Mouse (Mus musculus) lung, adult 18-20 months (tissue): Measurements from ENCODE around the gene Ccdc149.

Source experiments
- DNase-seq, 2 experiments: peaks; one replicate each; pipeline ENCODE4 v3.0.0; 2022; ENCODE audit warnings: mixed read lengths in 2 of 2

Ccdc149 gene

GRCm38 (mm10) chr5:52470991-52471801 lies at the start of gene Ccdc149:
Gene Ccdc149 (minus strand): TSS chr5:52471521.
- DNase-seq, result peak; percentile 88 to 91

GRCm38 (mm10) chr5:52519921-52520320 lies 48.6 kb upstream of the Ccdc149 start:
- no peak for DNase-seq

- DNase-seq, result no peak
Measured at GRCm38 (mm10) chr5:52516072-52516476, 44.8 kb upstream of the Ccdc149 start.

GRCm38 (mm10) chr5:52515246-52516021 lies 44.1 kb upstream of the Ccdc149 start:
- peak; percentile 45 to 57 for DNase-seq

- DNase-seq, result no peak
Measured at GRCm38 (mm10) chr5:52511089-52511488, 39.8 kb upstream of the Ccdc149 start.

- DNase-seq, result no peak
Measured at GRCm38 (mm10) chr5:52509416-52509815, 38.1 kb upstream of the Ccdc149 start.

GRCm38 (mm10) chr5:52504666-52505065 lies 33.3 kb upstream of the Ccdc149 start:
- no peak for DNase-seq

GRCm38 (mm10) chr5:52504148-52504547 lies 32.8 kb upstream of the Ccdc149 start:
- no peak for DNase-seq

- no peak for DNase-seq
Measured at GRCm38 (mm10) chr5:52495671-52496070, 24.4 kb upstream of the Ccdc149 start.

GRCm38 (mm10) chr5:52491496-52491895 lies 20.2 kb upstream of the Ccdc149 start:
- DNase-seq, result no peak

GRCm38 (mm10) chr5:52487559-52488430 lies 16.5 kb upstream of the Ccdc149 start:
- DNase-seq, result no peak

- DNase-seq, result no peak
Measured at GRCm38 (mm10) chr5:52476826-52477225, 5.5 kb upstream of the Ccdc149 start.

GRCm38 (mm10) chr5:52476292-52476701 lies 5.0 kb upstream of the Ccdc149 start:
- peak; percentile 90 to 92 for DNase-seq

GRCm38 (mm10) chr5:52473988-52474387 lies 2.7 kb upstream of the Ccdc149 start:
- no peak for DNase-seq

- peak in 1 of 2 experiments; percentile 4 for DNase-seq
Measured at GRCm38 (mm10) chr5:52470551-52470950, 770 bp downstream of the Ccdc149 start.

- DNase-seq, result no peak
Measured at GRCm38 (mm10) chr5:52467841-52468240, 3.5 kb downstream of the Ccdc149 start.

- no peak for DNase-seq
Measured at GRCm38 (mm10) chr5:52462447-52462846, 8.9 kb downstream of the Ccdc149 start.

GRCm38 (mm10) chr5:52461434-52462124 lies 9.7 kb downstream of the Ccdc149 start:
- DNase-seq, result no peak

GRCm38 (mm10) chr5:52459308-52459707 lies 12.0 kb downstream of the Ccdc149 start:
- no peak for DNase-seq

- DNase-seq, result no peak
Measured at GRCm38 (mm10) chr5:52457154-52457553, 14.2 kb downstream of the Ccdc149 start.

GRCm38 (mm10) chr5:52450821-52451220 lies 20.5 kb downstream of the Ccdc149 start:
- no peak for DNase-seq

- no peak for DNase-seq
Measured at GRCm38 (mm10) chr5:52449187-52449586, 22.1 kb downstream of the Ccdc149 start.
